Mouse (Mus musculus): Measurements from ENCODE around the gene Gdpd3.
"Not testable (repeated sequence)": the region's sequence is repeated elsewhere in the genome, so short reads cannot be mapped to it uniquely, and the experiment has no call there.

Gdpd3 gene

GRCm38 (mm10) chr7:126766201-126766600, at the start of gene Gdpd3:
TSS of gene Gdpd3 (plus strand) at chr7:126766334.
- DNase-seq (ENCODE audit: low spot score in 2 of 2): no peak

GRCm38 (mm10) chr7:126717566-126717965, 48.6 kb upstream of the Gdpd3 start:
- no peak for DNase-seq (ENCODE audit: low spot score in 2 of 2)

GRCm38 (mm10) chr7:126718787-126719337, 47.3 kb upstream of the Gdpd3 start:
- no peak for DNase-seq (ENCODE audit: low spot score in 2 of 2)

GRCm38 (mm10) chr7:126721635-126722034, 44.5 kb upstream of the Gdpd3 start:
- DNase-seq (ENCODE audit: low spot score in 2 of 2): no peak

- no peak for DNase-seq (ENCODE audit: low spot score in 2 of 2)
Measured at GRCm38 (mm10) chr7:126725077-126725476, 41.1 kb upstream of the Gdpd3 start.

GRCm38 (mm10) chr7:126725667-126726066, 40.5 kb upstream of the Gdpd3 start:
- no peak for DNase-seq (ENCODE audit: low spot score in 2 of 2)

- not testable (repeated sequence) for DNase-seq (ENCODE audit: low spot score in 2 of 2)
Measured at GRCm38 (mm10) chr7:126730256-126730789, 35.8 kb upstream of the Gdpd3 start.

- no peak for DNase-seq (ENCODE audit: low spot score in 2 of 2)
Measured at GRCm38 (mm10) chr7:126736122-126736521, 30.0 kb upstream of the Gdpd3 start.

- no peak for DNase-seq (ENCODE audit: low spot score in 2 of 2)
Measured at GRCm38 (mm10) chr7:126739551-126739950, 26.6 kb upstream of the Gdpd3 start.

- no peak for DNase-seq (ENCODE audit: low spot score in 2 of 2)
Measured at GRCm38 (mm10) chr7:126740132-126740735, 25.9 kb upstream of the Gdpd3 start.

GRCm38 (mm10) chr7:126740977-126741376, 25.2 kb upstream of the Gdpd3 start:
- no peak for DNase-seq (ENCODE audit: low spot score in 2 of 2)

- no peak for DNase-seq (ENCODE audit: low spot score in 2 of 2)
Measured at GRCm38 (mm10) chr7:126741452-126741851, 24.7 kb upstream of the Gdpd3 start.

GRCm38 (mm10) chr7:126741964-126742482, 24.1 kb upstream of the Gdpd3 start:
- DNase-seq (ENCODE audit: low spot score in 2 of 2): no peak

GRCm38 (mm10) chr7:126746066-126746465, 20.1 kb upstream of the Gdpd3 start:
- DNase-seq (ENCODE audit: low spot score in 2 of 2): no peak

GRCm38 (mm10) chr7:126746798-126747197, 19.3 kb upstream of the Gdpd3 start:
- DNase-seq (ENCODE audit: low spot score in 2 of 2): no peak

GRCm38 (mm10) chr7:126748824-126749223, 17.3 kb upstream of the Gdpd3 start:
- no peak for DNase-seq (ENCODE audit: low spot score in 2 of 2)

GRCm38 (mm10) chr7:126749582-126750343, 16.4 kb upstream of the Gdpd3 start:
- DNase-seq (ENCODE audit: low spot score in 2 of 2): no peak

- DNase-seq (ENCODE audit: low spot score in 2 of 2): peak; percentile 44 to 78
Measured at GRCm38 (mm10) chr7:126754866-126755265, 11.3 kb upstream of the Gdpd3 start.

GRCm38 (mm10) chr7:126758539-126758938, 7.6 kb upstream of the Gdpd3 start:
- DNase-seq (ENCODE audit: low spot score in 2 of 2): no peak

- peak; percentile 60 to 89 for DNase-seq (ENCODE audit: low spot score in 2 of 2)
Measured at GRCm38 (mm10) chr7:126759050-126759671, 7.0 kb upstream of the Gdpd3 start, which contains the start of gene Mapk3. TSS of gene Mapk3 (plus strand) at chr7:126759601.

- no peak for DNase-seq (ENCODE audit: low spot score in 2 of 2)
Measured at GRCm38 (mm10) chr7:126759672-126760390, 6.3 kb upstream of the Gdpd3 start.
